Mouse (Mus musculus): ENCODE measurements around the gene Isg20l2. TPM values are rescaled to one million over a fixed set of nuclear protein-coding genes. Genes with fewer than 3 reads are reported as not detected.

Isg20l2 gene
- total RNA-seq, 2 experiments from 2014 or later: 20.2 to 20.6 TPM

GRCm38 (mm10) chr3:87947056-87947810 lies 17.1 kb downstream of the Isg20l2 start:
- DNase-seq (ENCODE audit: low spot score in 2 of 2): no peak

- DNase-seq (ENCODE audit: low spot score in 2 of 2): no peak
Observed at GRCm38 (mm10) chr3:87947811-87948199, 17.7 kb downstream of the Isg20l2 start.

GRCm38 (mm10) chr3:87948378-87949265 lies 18.5 kb downstream of the Isg20l2 start, which contains the start of gene Crabp2:
Gene Crabp2, plus strand, starts transcription at chr3:87948666.
- DNase-seq (ENCODE audit: low spot score in 2 of 2): no peak

- no peak for DNase-seq (ENCODE audit: low spot score in 2 of 2)
Observed at GRCm38 (mm10) chr3:87949266-87949954, 19.3 kb downstream of the Isg20l2 start.

GRCm38 (mm10) chr3:87949955-87950515 lies 19.9 kb downstream of the Isg20l2 start:
- no peak for DNase-seq (ENCODE audit: low spot score in 2 of 2)

- no peak for DNase-seq (ENCODE audit: low spot score in 2 of 2)
Observed at GRCm38 (mm10) chr3:87951946-87952345, 21.8 kb downstream of the Isg20l2 start.

- DNase-seq (ENCODE audit: low spot score in 2 of 2): peak in 1 of 2 experiments; percentile 43
Observed at GRCm38 (mm10) chr3:87952440-87952839, 22.3 kb downstream of the Isg20l2 start.

- no peak for DNase-seq (ENCODE audit: low spot score in 2 of 2)
Observed at GRCm38 (mm10) chr3:87958056-87958455, 27.9 kb downstream of the Isg20l2 start.

- no peak for DNase-seq (ENCODE audit: low spot score in 2 of 2)
Observed at GRCm38 (mm10) chr3:87958476-87958875, 28.4 kb downstream of the Isg20l2 start.

- DNase-seq (ENCODE audit: low spot score in 2 of 2): no peak
Observed at GRCm38 (mm10) chr3:87958967-87959366, 28.9 kb downstream of the Isg20l2 start.

- no peak for DNase-seq (ENCODE audit: low spot score in 2 of 2)
Observed at GRCm38 (mm10) chr3:87959371-87959770, 29.3 kb downstream of the Isg20l2 start.

GRCm38 (mm10) chr3:87960191-87960585 lies 30.1 kb downstream of the Isg20l2 start:
- no peak for DNase-seq (ENCODE audit: low spot score in 2 of 2)

- peak; percentile 84 to 92 for DNase-seq (ENCODE audit: low spot score in 2 of 2)
Observed at GRCm38 (mm10) chr3:87960586-87961191, 30.6 kb downstream of the Isg20l2 start.

GRCm38 (mm10) chr3:87970184-87970938 lies 40.2 kb downstream of the Isg20l2 start:
- peak in 1 of 2 experiments; percentile 57 for DNase-seq (ENCODE audit: low spot score in 2 of 2)

GRCm38 (mm10) chr3:87970939-87971488 lies 40.9 kb downstream of the Isg20l2 start, which contains the start of gene Nes:
Gene Nes, plus strand, starts transcription at chr3:87971078.
- DNase-seq (ENCODE audit: low spot score in 2 of 2): peak in 1 of 2 experiments; percentile 77

GRCm38 (mm10) chr3:87971489-87972202 lies 41.5 kb downstream of the Isg20l2 start:
- DNase-seq (ENCODE audit: low spot score in 2 of 2): no peak

GRCm38 (mm10) chr3:87972203-87972664 lies 42.1 kb downstream of the Isg20l2 start:
- DNase-seq (ENCODE audit: low spot score in 2 of 2): peak in 1 of 2 experiments; percentile 12

- peak in 1 of 2 experiments; percentile 17 for DNase-seq (ENCODE audit: low spot score in 2 of 2)
Observed at GRCm38 (mm10) chr3:87972776-87973175, 42.7 kb downstream of the Isg20l2 start.
